Mouse (Mus musculus): Measurements from ENCODE around the gene Olig3. TPM values are rescaled to one million over a fixed set of nuclear protein-coding genes. Genes with fewer than 3 reads are reported as not detected.

The Olig3 gene
- total and polyA plus RNA-seq, 3 experiments: not detected

DNA sequence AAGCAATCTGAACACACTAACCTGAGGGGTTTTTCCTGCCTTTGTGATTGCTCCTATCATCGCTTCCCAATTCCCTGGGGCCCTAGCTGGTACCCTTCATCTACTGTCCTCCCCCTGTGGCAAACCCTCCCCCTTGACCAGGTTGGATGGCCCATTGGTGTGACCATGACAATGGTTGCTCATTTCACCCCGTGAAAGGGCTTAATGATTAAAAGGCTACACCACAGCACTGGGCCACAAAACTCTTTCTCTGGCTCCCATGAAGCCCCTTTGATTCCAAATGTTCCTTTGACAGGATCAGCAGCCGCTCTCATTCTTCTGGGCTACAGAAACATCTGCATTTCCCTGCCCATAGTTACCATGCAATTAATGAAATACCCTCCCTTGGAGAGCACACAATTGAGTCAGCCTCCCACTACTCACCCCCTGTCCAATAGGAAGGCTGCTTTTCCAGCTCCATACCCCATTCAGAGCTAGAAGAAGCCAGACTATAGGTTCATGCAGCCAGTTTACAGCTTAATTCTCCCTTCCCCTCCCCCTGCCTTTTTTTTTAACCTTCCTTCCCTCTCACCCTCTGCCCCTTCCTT lies 27.0 kb upstream of the Olig3 start:
- TF ChIP-seq CTCF (IDR thresholded peaks at IDR 0.05) (no peak), EP300 (IDR thresholded peaks at IDR 0.05; ENCODE audit: insufficient read depth, low read depth, low read length) (no peak), POLR2A (IDR thresholded peaks at IDR 0.05; ENCODE audit: insufficient read depth, low read depth, low read length) (no peak)
- intact Hi-C loops (cut with DNase I): no loop called here
- H3K79me2 ChIP-seq (replicated peaks; ENCODE audit: control insufficient read depth, insufficient read depth, low read length): no peaks in the 10 kb centered on the region
- H3K4me1 ChIP-seq (ENCODE audit: control insufficient read depth, insufficient read depth, low read length): no peaks in the 10 kb centered on the region
- no peak overlapping the region for H3K27ac ChIP-seq
- H3K27me3 ChIP-seq (ENCODE audit: control insufficient read depth, insufficient read depth, low read length): peaks cover 1% of the 10 kb centered on the region; the same call in 1 of the 2 replicates
- H3K4me3 ChIP-seq: no peak overlapping the region
- no peaks in the 10 kb centered on the region for H3K36me3 ChIP-seq (ENCODE audit: control insufficient read depth, insufficient read depth, low read length)
- DNase-seq: no peak
- H3K9ac ChIP-seq (ENCODE audit: low read depth, low read length): no peak overlapping the region
- WGBS: 62% methylated on average over 3 of the region's 3 CpGs

DNA sequence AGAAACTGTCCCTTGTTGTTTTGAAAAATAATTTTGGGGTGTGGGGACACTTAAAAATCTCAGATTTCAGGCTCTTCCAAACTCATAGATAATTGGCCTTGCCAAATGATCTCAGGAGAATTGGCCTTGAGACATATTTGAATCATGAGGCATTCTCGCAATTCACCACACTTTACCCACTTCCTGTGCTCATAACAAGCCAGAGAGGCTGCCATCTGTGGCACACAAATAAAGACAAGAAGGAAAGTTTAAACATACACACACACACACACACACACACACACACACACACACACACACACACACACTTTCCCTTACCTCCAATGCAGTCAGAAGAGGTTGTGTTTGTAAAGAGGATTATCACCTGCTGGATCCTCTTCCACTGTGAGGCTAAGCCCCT lies 22.9 kb upstream of the Olig3 start:
- no peaks in the 10 kb centered on the region for H3K79me2 ChIP-seq (replicated peaks; ENCODE audit: control insufficient read depth, insufficient read depth, low read length)
- no peak overlapping the region for H3K4me3 ChIP-seq
- 86% methylated on average over 1 of the region's 1 CpGs for WGBS
- TF ChIP-seq EP300 (IDR thresholded peaks at IDR 0.05; ENCODE audit: insufficient read depth, low read depth, low read length) (no peak), POLR2A (IDR thresholded peaks at IDR 0.05; ENCODE audit: insufficient read depth, low read depth, low read length) (no peak), CTCF (IDR thresholded peaks at IDR 0.05) (no peak)
- no peak for DNase-seq
- no peaks in the 10 kb centered on the region; the same call in 1 of the 2 replicates for H3K27me3 ChIP-seq (ENCODE audit: control insufficient read depth, insufficient read depth, low read length)
- H3K36me3 ChIP-seq (ENCODE audit: control insufficient read depth, insufficient read depth, low read length): no peaks in the 10 kb centered on the region
- intact Hi-C loops (cut with DNase I): no loop called here
- H3K27ac ChIP-seq: no peak overlapping the region
- H3K4me1 ChIP-seq (ENCODE audit: control insufficient read depth, insufficient read depth, low read length): no peaks in the 10 kb centered on the region
- no peak overlapping the region for H3K9ac ChIP-seq (ENCODE audit: low read depth, low read length)

DNA sequence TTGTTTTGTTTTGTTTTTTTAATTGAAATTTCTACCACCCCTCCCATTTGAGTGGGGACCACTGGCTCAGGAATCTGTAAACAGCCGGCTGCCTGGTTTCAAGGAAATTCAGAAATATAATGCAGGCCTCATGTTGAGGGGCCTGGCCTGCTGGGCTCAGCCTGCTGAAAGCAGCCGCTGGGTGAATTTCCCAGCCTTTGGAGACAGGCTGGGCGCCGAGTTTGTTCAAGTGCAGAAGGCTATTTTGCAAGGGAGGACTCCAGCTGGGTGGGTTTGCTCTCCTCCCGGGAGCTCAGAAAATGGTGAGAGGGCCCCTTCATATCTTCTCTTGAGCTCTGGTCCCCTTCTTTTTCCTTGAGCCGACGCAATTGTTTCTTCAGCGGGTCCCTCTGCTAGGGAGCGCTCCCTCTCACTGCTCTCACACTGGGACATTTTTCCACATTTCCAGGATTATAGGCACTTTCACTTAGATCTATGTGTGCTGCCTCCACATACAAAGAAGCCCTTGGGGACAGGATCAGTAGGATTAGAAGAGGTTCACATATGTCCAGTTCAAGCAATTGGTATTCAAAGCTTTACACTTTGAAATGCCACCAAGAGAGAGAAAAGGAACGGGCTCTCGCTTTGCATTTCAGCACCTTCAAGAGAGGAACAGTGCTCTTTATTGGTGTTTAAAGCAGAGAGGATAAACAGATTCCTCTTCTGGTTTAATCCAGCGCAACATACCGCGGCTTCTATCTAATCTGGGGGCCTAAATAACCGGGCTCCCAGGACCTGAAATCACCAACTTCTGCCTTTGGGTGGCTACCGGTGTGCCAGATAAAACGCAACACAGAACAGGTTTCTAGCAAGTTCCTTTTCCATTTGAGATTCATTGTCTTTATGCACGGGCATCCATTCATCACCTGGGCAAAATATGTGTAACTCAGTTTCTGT lies 17.4 kb upstream of the Olig3 start:
- no peaks in the 10 kb centered on the region for H3K79me2 ChIP-seq (replicated peaks; ENCODE audit: control insufficient read depth, insufficient read depth, low read length)
- no peak overlapping the region for H3K27ac ChIP-seq
- H3K9ac ChIP-seq (ENCODE audit: low read depth, low read length): no peak overlapping the region
- no peaks in the 10 kb centered on the region for H3K36me3 ChIP-seq (ENCODE audit: control insufficient read depth, insufficient read depth, low read length)
- intact Hi-C loops (cut with DNase I): no loop called here
- WGBS: 14% methylated on average over 18 of the region's 18 CpGs
- no peak overlapping the region for H3K4me3 ChIP-seq
- TF ChIP-seq CTCF (IDR thresholded peaks at IDR 0.05): no peak
- no peak for TF ChIP-seq EP300 (IDR thresholded peaks at IDR 0.05; ENCODE audit: insufficient read depth, low read depth, low read length)
- no peak for TF ChIP-seq POLR2A (IDR thresholded peaks at IDR 0.05; ENCODE audit: insufficient read depth, low read depth, low read length)
- no peak for DNase-seq
- no peaks in the 10 kb centered on the region for H3K4me1 ChIP-seq (ENCODE audit: control insufficient read depth, insufficient read depth, low read length)
- no peaks in the 10 kb centered on the region for H3K27me3 ChIP-seq (ENCODE audit: control insufficient read depth, insufficient read depth, low read length)

DNA sequence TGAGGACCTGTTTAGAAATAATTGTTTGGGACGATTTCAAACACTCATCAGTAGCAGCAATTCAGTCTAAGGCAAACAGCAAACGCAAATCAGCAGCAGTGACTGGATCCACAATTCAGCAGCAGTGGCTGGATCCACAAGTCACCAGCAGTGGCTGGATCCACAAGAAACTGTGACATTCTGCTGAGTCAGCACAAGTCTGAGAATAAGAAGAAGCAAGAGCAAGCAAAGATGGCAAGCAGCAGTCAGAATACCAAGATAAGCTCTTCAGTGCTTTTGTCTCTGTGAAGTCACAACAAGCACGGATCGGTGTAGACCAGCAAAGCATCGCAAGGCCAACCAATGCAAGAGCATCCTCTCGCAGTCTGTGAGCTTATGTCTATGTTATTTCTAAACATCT lies 12.3 kb upstream of the Olig3 start:
- Histone ChIP-seq H3K36me3 (ENCODE audit: control insufficient read depth, insufficient read depth, low read length) (no peaks in the 10 kb centered on the region), H3K9ac (ENCODE audit: low read depth, low read length) (no peak overlapping the region)
- intact Hi-C loops (cut with DNase I): no loop called here

DNA sequence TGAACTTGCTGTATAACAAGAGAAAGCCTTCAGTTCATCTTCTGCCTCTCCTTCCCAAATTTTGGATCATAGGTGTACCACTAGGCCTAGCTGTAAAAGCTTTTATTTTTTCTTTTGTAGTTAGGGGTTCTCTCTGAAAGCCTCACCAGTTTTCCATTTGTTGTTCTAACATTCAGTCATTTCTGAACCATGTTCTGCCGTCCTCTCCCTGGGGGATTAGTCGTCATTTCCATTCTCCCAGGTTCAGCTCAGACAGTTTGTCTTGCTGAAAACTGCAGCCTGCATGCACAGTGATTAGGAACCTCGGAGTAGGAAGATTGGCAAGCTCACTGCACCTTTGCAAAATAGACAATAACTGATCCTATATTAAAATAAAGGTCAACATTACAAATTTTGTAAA lies 7.0 kb upstream of the Olig3 start:
- H3K9ac ChIP-seq (ENCODE audit: low read depth, low read length): no peak overlapping the region
- WGBS: 46% methylated on average over 3 of the region's 3 CpGs
- no peak for DNase-seq
- no peak for TF ChIP-seq EP300 (IDR thresholded peaks at IDR 0.05; ENCODE audit: insufficient read depth, low read depth, low read length)
- TF ChIP-seq POLR2A (IDR thresholded peaks at IDR 0.05; ENCODE audit: insufficient read depth, low read depth, low read length): no peak
- TF ChIP-seq CTCF (IDR thresholded peaks at IDR 0.05): no peak
- H3K79me2 ChIP-seq (replicated peaks; ENCODE audit: control insufficient read depth, insufficient read depth, low read length): no peaks in the 10 kb centered on the region
- H3K4me3 ChIP-seq: no peak overlapping the region
- H3K36me3 ChIP-seq (ENCODE audit: control insufficient read depth, insufficient read depth, low read length): no peaks in the 10 kb centered on the region
- no peaks in the 10 kb centered on the region; the same call in none of the 2 replicates for H3K27me3 ChIP-seq (ENCODE audit: control insufficient read depth, insufficient read depth, low read length)
- intact Hi-C loops (cut with DNase I): no loop called here
- no peak overlapping the region for H3K27ac ChIP-seq
- no peaks in the 10 kb centered on the region for H3K4me1 ChIP-seq (ENCODE audit: control insufficient read depth, insufficient read depth, low read length)

More for the DNA sequence above, 12.3 kb upstream of the Olig3 start:
- Histone ChIP-seq H3K79me2 (replicated peaks; ENCODE audit: control insufficient read depth, insufficient read depth, low read length) (no peaks in the 10 kb centered on the region), H3K4me1 (ENCODE audit: control insufficient read depth, insufficient read depth, low read length) (no peaks in the 10 kb centered on the region), H3K4me3 (no peak overlapping the region), H3K27me3 (ENCODE audit: control insufficient read depth, insufficient read depth, low read length) (no peaks in the 10 kb centered on the region; the same call in 1 of the 2 replicates), H3K27ac (no peak overlapping the region)
- no peak for DNase-seq
- no peak for TF ChIP-seq POLR2A (IDR thresholded peaks at IDR 0.05; ENCODE audit: insufficient read depth, low read depth, low read length)
- no peak for TF ChIP-seq EP300 (IDR thresholded peaks at IDR 0.05; ENCODE audit: insufficient read depth, low read depth, low read length)
- no peak for TF ChIP-seq CTCF (IDR thresholded peaks at IDR 0.05)
- 83% methylated on average over 6 of the region's 6 CpGs for WGBS

All from heart, adult 2 months (tissue).